Mouse (Mus musculus) forebrain, embryonic 11.5 days (tissue): ENCODE data around the gene AI182371. TPM values are rescaled to one million over a fixed set of nuclear protein-coding genes. Genes with fewer than 3 reads are reported as not detected.

Experiments
- ATAC-seq: fragments of 200-750 bp; cut with Nextera tagmentation; replicated peaks from 2 replicates; pipeline ENCODE4 v1.8.0; 2017; ENCODE audit warnings: moderate TSS enrichment; ENCODE audit not compliant: low FRiP score
- DNase-seq: peaks from one replicate; pipeline ENCODE4 v3.0.0-alpha.2; 2017; ENCODE audit warnings: low spot score
- H3K27ac ChIP-seq: fragments of 300-500 bp; sonication (generic); 2 replicates; pipeline ENCODE4 v1.5.1; 2014; ENCODE audit warnings: low read depth, low read length
- H3K27me3 ChIP-seq: fragments of 300-500 bp; sonication (generic); 2 replicates; pipeline ENCODE4 v1.6.1; 2014; ENCODE audit warnings: mild to moderate bottlenecking, low read length, mixed read lengths; ENCODE audit not compliant: control insufficient read depth, insufficient read depth
- H3K36me3 ChIP-seq: fragments of 300-500 bp; sonication (generic); 2 replicates; pipeline ENCODE4 v1.6.1; 2014; ENCODE audit warnings: mild to moderate bottlenecking, low read length, moderate library complexity, mixed read lengths; ENCODE audit not compliant: control insufficient read depth, insufficient read depth
- H3K4me1 ChIP-seq: fragments of 300-500 bp; sonication (generic); replicated peaks from 2 replicates; pipeline ENCODE4 v1.6.1; 2014; ENCODE audit warnings: low read length, mixed read lengths; ENCODE audit not compliant: control insufficient read depth, insufficient read depth
- H3K4me2 ChIP-seq: fragments of 300-500 bp; sonication (generic); 2 replicates; pipeline ENCODE4 v1.6.1; 2014; ENCODE audit warnings: low read depth, mild to moderate bottlenecking, low read length, moderate library complexity, mixed read lengths; ENCODE audit not compliant: severe bottlenecking
- H3K4me3 ChIP-seq: fragments of 300-500 bp; sonication (generic); 2 replicates; pipeline ENCODE4 v1.5.1; 2014; ENCODE audit warnings: low read depth, low read length
- H3K9ac ChIP-seq: fragments of 300-500 bp; sonication (generic); 2 replicates; pipeline ENCODE4 v1.6.1; 2014; ENCODE audit warnings: low read length
- H3K9me3 ChIP-seq: fragments of 300-500 bp; sonication (generic); 2 replicates; pipeline ENCODE4 v1.6.1; 2016; ENCODE audit warnings: low read length, mixed read lengths; ENCODE audit not compliant: control insufficient read depth
- WGBS: fragments of 180-500 bp; shearing (Covaris S2); extraction: QIAGEN DNeasy Blood & Tissue Kit; methylation state at CpG from one replicate; pipeline ENCODE4 v1.1.7; 2014; 5-methylcytosine and 5-hydroxymethylcytosine counted together
- polyA plus RNA-seq: library from polyadenylated mRNA; unstranded; fragments of >200 nt; fragmentation: Nextera tagmentation; extraction: Ambion mirVana; gene quantifications from 2 replicates; pipeline ENCODE4 v1.2.1, GENCODE M21; 2014

AI182371 gene
- polyA plus RNA-seq, 1 experiment from 2014 or later, result 0.17 TPM

DNA sequence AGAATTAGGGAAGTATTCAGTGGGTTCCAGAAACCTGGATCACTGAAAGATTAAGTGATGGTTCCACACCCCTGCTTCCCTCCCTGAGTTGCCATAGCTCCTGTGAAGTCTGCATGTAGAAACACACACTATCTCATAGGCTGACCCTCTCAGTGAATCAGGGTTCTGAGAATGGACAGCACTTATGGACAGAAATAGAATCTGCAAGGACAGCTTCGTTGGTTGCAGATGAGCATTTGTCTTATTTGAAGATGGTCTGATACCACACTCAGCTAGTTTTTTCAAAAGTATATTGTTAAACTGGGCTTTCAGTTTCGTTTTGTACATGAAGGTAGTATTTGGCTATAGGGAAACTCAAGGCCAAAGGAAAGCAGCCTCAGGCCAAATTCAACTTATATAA is 9.2 kb upstream of the AI182371 start:
- H3K36me3 ChIP-seq, result no peaks in the 10 kb centered on the region
- ATAC-seq, result no peak
- 84% methylated on average over 2 of the region's 2 CpGs for WGBS
- no peak overlapping the region for H3K4me2 ChIP-seq
- no peak overlapping the region for H3K9ac ChIP-seq
- H3K27me3 ChIP-seq, result no peaks in the 10 kb centered on the region
- no peaks in the 10 kb centered on the region for H3K9me3 ChIP-seq
- no peak overlapping the region for H3K4me3 ChIP-seq
- H3K4me1 ChIP-seq, result peaks cover 2% of the 10 kb centered on the region; the same call in 1 of the 2 replicates
- no peak overlapping the region for H3K27ac ChIP-seq
- DNase-seq, result no peak

- Histone ChIP-seq H3K4me3 (peak overlapping the region; percentile 60), H3K4me1 (peaks cover 2% of the 10 kb centered on the region; the same call in 1 of the 2 replicates), H3K27me3 (no peaks in the 10 kb centered on the region), H3K36me3 (no peaks in the 10 kb centered on the region), H3K4me2 (peak overlapping the region; percentile 71), H3K27ac (peak overlapping the region; percentile 65; the same call in 1 of the 2 replicates), H3K9me3 (no peaks in the 10 kb centered on the region), H3K9ac (peak overlapping the region; percentile 75)
- ATAC-seq (no peak), DNase-seq (no peak)
- WGBS, result 2% methylated on average over 13 of the region's 13 CpGs
These were observed 8.6 kb upstream of the AI182371 start for GRCm38 (mm10) chr2:35109924-35110304.

DNA sequence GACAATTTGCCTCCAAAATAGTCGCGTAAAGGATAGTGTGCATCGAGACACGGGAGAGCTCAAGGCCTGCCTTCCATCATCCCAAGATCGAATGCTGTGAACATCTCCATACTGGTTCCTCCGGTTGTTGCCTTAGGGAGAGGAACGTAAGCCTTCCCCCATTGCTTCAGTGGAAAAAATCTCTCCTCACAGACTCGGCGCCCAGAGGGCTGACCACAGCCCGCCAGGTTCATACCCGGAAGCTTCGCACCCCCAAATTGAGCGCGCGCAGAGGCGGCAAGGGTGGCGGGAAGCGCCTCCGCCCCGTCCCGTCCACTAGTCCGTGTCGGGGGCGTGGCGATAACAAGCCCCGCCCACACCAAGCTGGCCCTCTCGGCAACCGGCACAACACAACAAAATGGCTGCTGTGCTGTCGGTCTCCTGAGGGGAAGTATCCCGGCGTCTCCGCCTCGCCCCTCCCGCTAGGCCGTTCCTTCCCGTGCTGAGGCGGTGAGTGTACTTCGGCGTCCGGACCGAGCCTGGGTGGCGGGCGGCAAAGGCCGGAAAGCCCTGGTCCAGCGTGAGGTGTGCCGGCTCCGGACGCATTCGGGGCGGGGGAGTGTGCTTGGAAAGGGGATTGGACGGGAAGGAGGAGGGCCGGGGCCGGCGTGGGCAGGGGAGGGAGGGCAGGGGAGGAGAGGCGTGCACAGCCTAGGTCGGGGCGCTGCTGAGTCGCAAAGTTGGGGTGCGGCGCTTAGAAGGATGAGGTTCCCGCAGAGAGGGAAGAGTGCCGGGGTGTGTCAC is 8.0 kb upstream of the AI182371 start, which contains the start of gene Cntrl:
Cntrl (plus strand) TSS at position 352 of the 783 bp plus-strand sequence.
- peaks cover 2% of the 10 kb centered on the region; the same call in 1 of the 2 replicates for H3K4me1 ChIP-seq
- peak within 1 kb of the TSS; percentile 65; the same call in 1 of the 2 replicates for H3K27ac ChIP-seq
- H3K36me3 ChIP-seq, result no peaks in the 10 kb centered on the region
- ATAC-seq (peak; percentile 96), DNase-seq (peak; percentile 96)
- H3K9ac ChIP-seq, result peak within 1 kb of the TSS; percentile 75
- under 1% methylated on average over 62 of the region's 62 CpGs for WGBS
- no peaks in the 10 kb centered on the region for H3K9me3 ChIP-seq
- H3K4me3 ChIP-seq, result peak within 1 kb of the TSS; percentile 60
- no peaks in the 10 kb centered on the region for H3K27me3 ChIP-seq
- peak within 1 kb of the TSS; percentile 71 for H3K4me2 ChIP-seq

DNA sequence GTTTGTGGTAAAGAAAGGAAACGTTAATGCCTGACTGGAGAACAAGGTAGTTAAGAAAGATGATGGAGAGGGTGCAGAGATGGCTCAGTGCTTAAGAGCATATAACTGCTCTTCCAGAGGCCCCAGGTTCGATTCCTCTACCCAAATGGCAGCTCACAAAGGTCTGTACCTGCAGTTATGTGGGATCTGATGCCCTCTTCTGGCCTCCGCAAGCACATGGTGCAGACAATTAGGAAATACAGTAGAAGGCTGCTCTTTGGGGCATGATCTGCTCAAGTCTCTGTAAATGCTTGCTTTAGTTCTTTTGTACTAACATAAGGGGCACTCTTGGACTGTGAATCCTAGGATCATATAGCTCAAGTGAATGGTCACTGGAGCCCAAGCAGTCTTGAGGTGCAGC is 7.4 kb upstream of the AI182371 start:
- DNase-seq (peak; percentile 65), ATAC-seq (peak; percentile 38)
- no peaks in the 10 kb centered on the region for H3K27me3 ChIP-seq
- no peaks in the 10 kb centered on the region for H3K36me3 ChIP-seq
- H3K4me2 ChIP-seq, result peak overlapping the region; percentile 71
- peak overlapping the region; percentile 60 for H3K4me3 ChIP-seq
- no peaks in the 10 kb centered on the region for H3K9me3 ChIP-seq
- 0 out of 2 replicates have a peak overlapping the region, but pooled peaks have one; percentile 65 for H3K27ac ChIP-seq
- WGBS, result 35% methylated on average over 3 of the region's 3 CpGs
- peaks cover 2% of the 10 kb centered on the region; the same call in 1 of the 2 replicates for H3K4me1 ChIP-seq
- peak overlapping the region; percentile 75 for H3K9ac ChIP-seq

- WGBS, result 54% methylated on average over 5 of the region's 5 CpGs
- H3K4me2 ChIP-seq, result no peak overlapping the region
- DNase-seq (no peak), ATAC-seq (no peak)
- no peak overlapping the region for H3K4me3 ChIP-seq
- H3K27ac ChIP-seq, result no peak overlapping the region
- H3K4me1 ChIP-seq, result peaks cover 2% of the 10 kb centered on the region; the same call in 1 of the 2 replicates
- no peaks in the 10 kb centered on the region for H3K9me3 ChIP-seq
- no peak overlapping the region for H3K9ac ChIP-seq
- H3K27me3 ChIP-seq, result no peaks in the 10 kb centered on the region
- H3K36me3 ChIP-seq, result no peaks in the 10 kb centered on the region
These were observed 6.8 kb upstream of the AI182371 start for GRCm38 (mm10) chr2:35107984-35108635.

- H3K4me2 ChIP-seq, result no peak overlapping the region
- DNase-seq (no peak), ATAC-seq (no peak)
- H3K27ac ChIP-seq, result no peak overlapping the region
- 55% methylated on average over 3 of the region's 3 CpGs for WGBS
- H3K4me1 ChIP-seq, result no peaks in the 10 kb centered on the region; the same call in 1 of the 2 replicates
- H3K9me3 ChIP-seq, result no peaks in the 10 kb centered on the region
- H3K27me3 ChIP-seq, result no peaks in the 10 kb centered on the region
- no peaks in the 10 kb centered on the region for H3K36me3 ChIP-seq
- H3K9ac ChIP-seq, result no peak overlapping the region
- no peak overlapping the region for H3K4me3 ChIP-seq
These were observed 3.5 kb upstream of the AI182371 start for GRCm38 (mm10) chr2:35104843-35105242.

DNA sequence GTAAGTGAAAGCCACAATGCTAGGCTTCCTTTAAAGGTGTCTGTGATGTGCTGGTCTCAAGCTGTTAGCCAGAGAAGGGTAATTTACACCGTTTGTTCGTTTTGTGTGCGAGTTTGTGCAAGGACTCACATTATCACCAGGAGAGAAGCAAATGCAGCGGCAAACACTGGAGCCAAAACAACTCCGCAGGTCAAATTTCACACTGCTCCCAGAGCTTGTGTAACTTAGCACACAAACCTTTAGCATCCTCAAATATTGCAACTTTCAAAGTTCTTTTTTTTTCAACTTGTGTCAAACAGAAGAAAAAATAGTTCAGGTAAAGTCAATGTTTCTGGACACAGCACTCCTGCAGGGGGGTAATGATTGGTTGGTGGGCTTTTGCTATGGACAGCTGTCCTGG is 2.2 kb upstream of the AI182371 start:
- Histone ChIP-seq H3K4me3 (no peak overlapping the region), H3K4me2 (no peak overlapping the region)
- 76% methylated on average over 5 of the region's 5 CpGs for WGBS

GRCm38 (mm10) chr2:35102777-35103176 is 1.4 kb upstream of the AI182371 start:
- H3K36me3 ChIP-seq, result no peaks in the 10 kb centered on the region
- H3K4me2 ChIP-seq, result no peak overlapping the region
- no peak for DNase-seq
- H3K9me3 ChIP-seq, result no peaks in the 10 kb centered on the region
- no peaks in the 10 kb centered on the region for H3K27me3 ChIP-seq
- H3K27ac ChIP-seq, result no peak overlapping the region
- no peak for ATAC-seq
- H3K4me3 ChIP-seq, result no peak overlapping the region
- H3K9ac ChIP-seq, result no peak overlapping the region
- H3K4me1 ChIP-seq, result no peaks in the 10 kb centered on the region

More for the DNA sequence above, 2.2 kb upstream of the AI182371 start:
- no peaks in the 10 kb centered on the region for H3K27me3 ChIP-seq
- H3K36me3 ChIP-seq, result no peaks in the 10 kb centered on the region
- ATAC-seq (no peak), DNase-seq (no peak)
- H3K9me3 ChIP-seq, result no peaks in the 10 kb centered on the region
- no peaks in the 10 kb centered on the region for H3K4me1 ChIP-seq
- H3K27ac ChIP-seq, result no peak overlapping the region
- H3K9ac ChIP-seq, result no peak overlapping the region
